Mouse (Mus musculus) cerebellum, adult 9-11 months (tissue): ENCODE data around the gene Me3.
A peak's percentile ranks its signal among the peaks of the same experiment; 100 is the strongest.

Experiments
- DNase-seq: peaks from one replicate; pipeline ENCODE4 v3.0.0; 2022

Gene Me3

DNA sequence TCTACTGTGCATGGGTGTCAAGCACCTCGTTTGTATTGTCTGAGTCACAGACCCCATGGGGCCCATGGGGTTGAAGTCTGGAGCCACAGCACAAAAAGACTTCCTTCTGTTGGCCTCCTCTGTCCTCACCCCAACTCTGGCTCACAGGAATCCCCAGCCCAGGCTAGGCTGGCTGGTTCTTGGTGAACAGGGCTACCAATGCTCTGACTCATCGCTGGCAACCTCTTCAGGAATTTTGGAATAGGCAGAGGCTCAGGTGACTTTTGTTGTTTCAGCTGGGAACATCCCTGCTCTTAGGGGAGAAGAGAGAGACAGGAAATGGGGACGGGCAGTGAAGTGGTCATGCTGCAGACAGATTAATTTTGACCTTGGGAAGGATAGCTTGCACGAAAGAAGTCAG, 205.6 kb downstream of the Me3 start:
- DNase-seq: no peak

DNA sequence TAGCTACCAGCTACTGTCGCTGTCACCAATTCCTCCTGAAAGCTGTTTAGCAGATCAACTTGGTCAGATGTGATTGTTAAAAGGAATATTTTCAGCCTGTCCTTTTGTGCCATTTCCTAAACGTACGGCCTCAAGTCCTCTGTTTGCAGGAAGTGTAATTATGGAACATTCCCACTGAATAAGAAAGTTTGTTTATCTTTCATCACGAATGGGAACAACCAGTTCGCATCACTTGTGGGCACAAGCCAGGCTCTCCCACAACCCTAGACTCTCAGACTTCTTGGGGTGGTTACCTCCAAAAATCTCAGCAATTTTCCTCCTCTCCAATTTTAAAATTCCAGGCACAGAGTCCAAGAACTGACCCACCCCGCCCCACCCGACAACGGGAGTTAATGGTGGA, 207.5 kb downstream of the Me3 start:
- DNase-seq: no peak

- DNase-seq: peak; percentile 73
These were observed 209.6 kb downstream of the Me3 start for GRCm38 (mm10) chr7:89841670-89842403.

DNA sequence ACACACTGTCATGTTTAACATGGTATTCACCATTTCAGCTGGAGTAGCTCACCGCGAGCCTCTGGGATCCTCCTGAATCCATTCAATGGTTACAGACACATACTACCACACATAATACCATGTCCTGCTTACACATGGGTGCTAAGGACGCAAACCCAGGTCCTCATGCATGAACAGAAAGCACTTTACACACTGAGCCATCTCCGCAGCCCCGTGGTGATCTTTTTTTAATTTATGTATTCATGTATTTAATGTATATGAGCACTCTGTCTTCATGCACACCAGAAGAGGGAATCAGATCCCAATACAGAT, 210.2 kb downstream of the Me3 start:
- DNase-seq: no peak

DNA sequence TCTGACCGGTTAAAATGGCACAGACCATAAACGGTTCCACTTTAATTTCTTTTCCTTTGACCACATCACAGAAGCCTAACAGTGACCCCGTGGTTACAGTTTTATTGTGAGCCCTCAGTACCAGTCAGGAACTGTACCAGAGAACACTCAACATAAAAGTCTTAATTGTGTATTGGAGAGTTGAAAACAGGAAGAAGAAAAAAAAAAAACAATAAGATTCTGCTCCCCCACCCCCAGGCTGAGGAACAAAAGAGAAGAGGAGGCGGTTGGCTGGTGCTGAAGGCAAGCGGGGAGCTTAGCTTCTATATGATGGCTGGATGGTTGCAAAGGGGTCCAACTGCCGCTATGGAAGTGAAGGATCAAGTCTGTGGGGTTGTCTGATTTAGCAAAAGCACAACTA, 210.9 kb downstream of the Me3 start:
- no peak for DNase-seq

DNA sequence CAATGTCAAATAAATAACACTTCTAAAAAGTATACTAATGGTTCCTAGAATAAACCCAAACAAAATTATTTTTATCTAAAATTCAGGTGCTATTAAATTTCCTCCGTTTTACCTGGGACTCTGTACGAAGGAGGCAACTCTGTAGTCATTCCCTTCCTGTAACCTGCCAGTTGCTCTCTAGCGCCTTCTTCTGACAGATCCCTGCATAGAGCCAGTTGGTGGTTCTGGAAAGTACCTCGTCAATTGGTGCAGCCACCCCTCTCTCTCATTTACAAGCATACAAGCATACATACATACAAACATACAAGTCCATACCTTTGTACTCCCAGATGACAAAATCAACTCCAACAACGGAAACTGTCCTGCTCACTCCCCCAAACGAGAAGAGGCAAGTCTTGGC, 211.3 kb downstream of the Me3 start:
- no peak for DNase-seq

DNA sequence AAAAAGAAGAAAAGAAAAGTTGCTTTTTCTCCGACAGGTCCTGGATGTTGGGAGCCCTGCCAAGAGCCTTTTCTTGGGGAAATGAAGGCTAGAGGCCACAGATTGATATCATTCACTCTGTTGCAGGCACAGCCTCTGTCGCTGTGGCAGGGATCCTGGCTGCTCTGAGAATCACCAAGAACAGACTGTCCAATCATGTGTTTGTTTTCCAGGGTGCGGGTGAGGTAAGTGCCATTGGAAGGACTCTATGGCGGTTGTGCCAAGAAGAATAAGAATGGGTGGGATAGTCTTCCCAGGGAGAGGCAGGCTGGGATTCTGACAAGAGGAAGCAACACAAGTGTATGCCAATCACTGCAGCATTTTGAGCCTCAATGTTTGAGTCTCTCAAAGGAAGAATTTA, 213.5 kb downstream of the Me3 start:
- DNase-seq: no peak

- no peak for DNase-seq
These were observed 218.3 kb downstream of the Me3 start for GRCm38 (mm10) chr7:89850510-89850909.

GRCm38 (mm10) chr7:89852158-89853095, 220.2 kb downstream of the Me3 start:
- DNase-seq: no peak

DNA sequence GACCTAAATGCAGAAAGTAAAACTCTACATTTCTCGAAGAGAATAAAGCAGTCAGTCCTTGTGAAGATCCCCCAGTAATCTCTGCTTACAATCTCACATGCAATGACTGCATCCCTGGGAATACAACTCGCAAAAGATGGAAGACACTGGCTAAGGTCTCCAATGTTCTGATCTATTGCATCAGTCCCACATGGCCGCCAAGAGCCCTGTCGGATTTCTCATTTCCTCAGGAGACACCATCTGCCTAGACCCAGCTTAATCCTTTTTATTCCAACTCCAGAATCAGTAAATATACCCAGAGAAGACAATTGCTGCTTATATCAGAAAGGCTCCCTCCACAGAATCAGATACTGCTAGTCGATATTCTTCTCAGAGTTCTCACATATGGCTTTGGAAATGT, 220.9 kb downstream of the Me3 start:
- no peak for DNase-seq

- DNase-seq: no peak
These were observed 223.0 kb downstream of the Me3 start for GRCm38 (mm10) chr7:89855196-89855595.

- no peak for DNase-seq
These were observed 224.4 kb downstream of the Me3 start for GRCm38 (mm10) chr7:89856440-89857217.

GRCm38 (mm10) chr7:89864769-89865168, 232.6 kb downstream of the Me3 start:
- no peak for DNase-seq

GRCm38 (mm10) chr7:89867221-89867620, 235.0 kb downstream of the Me3 start:
- DNase-seq: no peak

DNA sequence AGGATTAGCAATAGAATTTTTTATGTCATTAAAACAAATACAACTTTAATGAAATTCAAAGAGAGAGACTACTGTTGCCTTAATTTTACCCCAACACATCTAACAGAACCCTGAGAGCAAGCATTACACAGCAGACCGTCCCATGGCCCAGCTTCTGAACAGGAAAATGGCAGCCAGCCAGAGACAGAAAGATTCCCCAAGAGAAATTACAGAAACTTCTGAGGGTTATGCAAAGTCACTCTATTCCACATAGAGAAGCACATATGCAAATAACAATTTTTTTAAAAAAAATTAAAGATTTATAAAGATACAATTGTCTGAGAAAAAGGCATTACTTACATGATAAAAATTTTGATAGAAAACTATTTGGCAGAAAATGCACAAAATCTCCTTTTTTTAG, 247.5 kb downstream of the Me3 start:
- DNase-seq: no peak

GRCm38 (mm10) chr7:89884551-89884950, 252.4 kb downstream of the Me3 start:
- DNase-seq: no peak

- DNase-seq: no peak
These were observed 259.2 kb downstream of the Me3 start for GRCm38 (mm10) chr7:89891412-89891811.

DNA sequence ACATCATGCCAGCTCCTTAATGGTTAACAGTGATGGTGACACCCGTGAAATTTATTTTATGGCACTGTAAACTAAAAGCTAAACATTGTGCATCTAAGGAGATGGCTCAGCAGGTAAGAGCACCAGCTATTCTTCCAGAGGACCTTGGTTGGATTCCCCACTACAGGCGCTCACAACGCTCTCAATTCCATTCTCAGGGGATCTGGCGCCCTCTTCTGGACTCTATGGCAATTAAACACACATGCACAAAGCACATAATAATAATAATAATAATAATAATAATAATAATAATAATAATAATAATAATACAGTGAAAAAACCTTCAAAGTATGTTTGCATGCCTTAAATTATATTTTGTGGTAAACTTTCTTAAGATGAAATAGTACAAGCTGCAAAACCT, 259.7 kb downstream of the Me3 start:
- DNase-seq: no peak

- no peak for DNase-seq
These were observed 270.8 kb downstream of the Me3 start for GRCm38 (mm10) chr7:89903007-89903406.

GRCm38 (mm10) chr7:89903442-89904343, 271.5 kb downstream of the Me3 start, which contains the start of gene Ccdc81:
TSS of gene Ccdc81 (minus strand) at chr7:89903629.
- DNase-seq: no peak
